Mouse (Mus musculus) stomach, embryonic 15.5 days (tissue): ENCODE results near the gene Micu1. TPM values are rescaled to one million over a fixed set of nuclear protein-coding genes. Genes with fewer than 3 reads are reported as not detected.
A peak's percentile ranks its signal among the peaks of the same experiment; 100 is the strongest.

Source experiments
- ATAC-seq: fragments of 200-750 bp; cut with Nextera tagmentation; 2 replicates; pipeline ENCODE4 v1.8.0; 2017; ENCODE audit warnings: low read depth, moderate number of reproducible peaks, moderate TSS enrichment; ENCODE audit not compliant: insufficient read depth, low FRiP score
- H3K27ac ChIP-seq: fragments of 300-500 bp; sonication (generic); 2 replicates; pipeline ENCODE4 v1.5.1; 2015; ENCODE audit warnings: mild to moderate bottlenecking, inconsistent platforms
- H3K27me3 ChIP-seq: fragments of 300-500 bp; sonication (generic); replicated peaks from 2 replicates; pipeline ENCODE4 v1.6.1; 2015; ENCODE audit warnings: inconsistent platforms
- H3K36me3 ChIP-seq: fragments of 300-500 bp; sonication (generic); 2 replicates; pipeline ENCODE4 v1.6.1; 2015; ENCODE audit warnings: inconsistent platforms
- H3K4me1 ChIP-seq: fragments of 300-500 bp; sonication (generic); 2 replicates; pipeline ENCODE4 v1.6.1; 2015; ENCODE audit warnings: inconsistent platforms
- H3K4me2 ChIP-seq: fragments of 300-500 bp; sonication (generic); 2 replicates; pipeline ENCODE4 v1.6.1; 2015; ENCODE audit warnings: mild to moderate bottlenecking, inconsistent platforms
- H3K4me3 ChIP-seq: fragments of 300-500 bp; sonication (generic); replicated peaks from 2 replicates; pipeline ENCODE4 v1.5.1; 2015; ENCODE audit warnings: inconsistent platforms
- H3K9ac ChIP-seq: fragments of 300-500 bp; sonication (generic); 2 replicates; pipeline ENCODE4 v1.6.1; 2015; ENCODE audit warnings: inconsistent platforms
- H3K9me3 ChIP-seq: fragments of 300-500 bp; sonication (generic); 2 replicates; pipeline ENCODE4 v1.6.1; 2016; ENCODE audit warnings: inconsistent platforms
- WGBS: fragments of 180-500 bp; shearing (Covaris S2); methylation state at CpG from one replicate; pipeline ENCODE4 v1.1.7; 2015; 5-methylcytosine and 5-hydroxymethylcytosine counted together
- polyA plus RNA-seq: library from polyadenylated mRNA; unstranded; fragments of >200 nt; fragmentation: Nextera tagmentation; extraction: Ambion mirVana; gene quantifications from 2 replicates; pipeline ENCODE4 v1.2.1, GENCODE M21; 2015

Micu1 gene
- polyA plus RNA-seq, 1 experiment from 2014 or later = 66.2 TPM

DNA sequence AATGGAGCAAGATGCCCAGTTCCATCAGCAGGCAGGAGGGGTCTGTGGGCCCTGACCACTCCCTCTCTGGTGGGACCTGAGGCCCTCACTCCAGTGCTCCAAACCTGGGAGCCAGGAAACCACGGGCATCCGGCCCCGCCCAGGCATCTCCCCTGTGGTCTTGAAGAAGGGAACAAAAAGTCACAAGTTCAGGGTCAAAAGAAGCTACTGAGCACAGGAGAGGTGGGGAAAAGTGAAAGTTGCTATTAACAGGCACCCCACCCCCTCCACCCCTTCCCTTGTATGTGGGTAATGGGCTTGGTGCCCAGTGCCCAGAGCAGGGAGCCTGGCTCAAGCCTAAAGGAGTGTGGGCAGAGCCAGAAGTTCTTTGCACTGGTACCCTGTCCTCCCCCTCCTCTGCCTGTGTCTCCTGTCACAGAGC is 194.6 kb downstream of the Micu1 start:
- peaks cover 39% of the 10 kb centered on the region for H3K36me3 ChIP-seq
- 0 out of 2 replicates have a peak overlapping the region, but pooled peaks have one; percentile 10 for H3K27ac ChIP-seq
- 69% methylated on average over 3 of the region's 3 CpGs for WGBS

DNA sequence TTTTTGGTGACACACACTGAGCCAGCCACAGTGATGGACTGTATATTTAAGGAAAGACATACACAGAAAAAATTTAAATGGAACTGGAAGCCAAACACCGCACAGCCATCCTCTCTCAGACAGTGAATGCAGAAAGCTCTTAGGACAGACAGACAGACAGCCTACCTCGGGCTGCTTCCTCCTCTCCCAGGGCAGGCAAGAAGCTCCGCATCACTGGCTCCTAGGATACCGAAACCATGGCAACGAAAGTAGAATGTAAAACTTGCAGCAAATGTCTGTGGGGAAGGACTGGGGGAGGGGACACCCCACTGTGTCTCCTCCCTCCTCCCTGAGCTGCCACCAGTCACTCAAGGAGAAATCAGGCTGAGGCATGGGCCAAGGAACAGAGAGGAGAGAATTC is 195.2 kb downstream of the Micu1 start:
- Histone ChIP-seq H3K27me3 (no peaks in the 10 kb centered on the region), H3K27ac (0 out of 2 replicates have a peak overlapping the region, but pooled peaks have one; percentile 10), H3K4me2 (no peak overlapping the region), H3K9ac (no peak overlapping the region), H3K4me3 (no peak overlapping the region), H3K4me1 (peaks cover 43% of the 10 kb centered on the region), H3K36me3 (peaks cover 35% of the 10 kb centered on the region), H3K9me3 (no peaks in the 10 kb centered on the region)
- 56% methylated on average over 5 of the region's 5 CpGs for WGBS
- ATAC-seq = no peak

More for the DNA sequence above, 194.6 kb downstream of the Micu1 start:
- no peak for ATAC-seq
- Histone ChIP-seq H3K27me3 (no peaks in the 10 kb centered on the region), H3K9me3 (no peaks in the 10 kb centered on the region), H3K4me2 (no peak overlapping the region), H3K9ac (no peak overlapping the region), H3K4me1 (peaks cover 37% of the 10 kb centered on the region), H3K4me3 (no peak overlapping the region)

DNA sequence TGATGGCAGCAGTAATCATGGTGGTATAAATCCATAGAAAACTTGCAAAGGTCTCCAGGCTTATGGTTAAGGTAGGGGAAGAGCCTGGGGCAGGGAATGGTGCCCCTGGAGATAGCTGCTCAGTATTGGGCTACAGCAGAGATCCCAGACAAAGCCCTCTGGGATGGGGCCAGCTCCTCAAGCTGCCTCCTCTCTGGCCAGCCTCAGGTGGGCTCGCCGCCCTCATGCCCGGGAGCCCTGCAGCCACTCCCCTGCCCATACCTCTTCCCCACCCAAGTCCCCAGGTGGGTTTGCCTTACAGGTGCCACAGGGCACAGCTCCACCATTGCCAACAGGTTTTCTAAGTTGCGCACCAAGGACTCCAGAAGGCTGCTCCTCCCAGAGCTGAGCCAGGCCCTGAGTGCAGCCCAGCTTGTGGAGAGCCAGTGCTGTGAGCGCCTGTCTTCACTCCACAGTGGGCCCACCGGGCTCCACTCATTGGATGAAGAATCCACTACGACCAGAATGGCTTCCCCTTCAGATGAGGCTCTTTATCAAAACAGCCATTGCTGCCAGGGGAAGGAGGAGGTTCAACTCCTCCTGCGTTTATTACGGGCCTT is 196.0 kb downstream of the Micu1 start:
- H3K4me3 ChIP-seq = no peak overlapping the region
- H3K36me3 ChIP-seq = peaks cover 33% of the 10 kb centered on the region
- H3K9me3 ChIP-seq = no peaks in the 10 kb centered on the region
- H3K4me1 ChIP-seq = peaks cover 50% of the 10 kb centered on the region
- no peak for ATAC-seq
- H3K27ac ChIP-seq = peak overlapping the region; percentile 94
- no peaks in the 10 kb centered on the region for H3K27me3 ChIP-seq
- 79% methylated on average over 9 of the region's 9 CpGs for WGBS
- H3K4me2 ChIP-seq = no peak overlapping the region
- no peak overlapping the region for H3K9ac ChIP-seq

DNA sequence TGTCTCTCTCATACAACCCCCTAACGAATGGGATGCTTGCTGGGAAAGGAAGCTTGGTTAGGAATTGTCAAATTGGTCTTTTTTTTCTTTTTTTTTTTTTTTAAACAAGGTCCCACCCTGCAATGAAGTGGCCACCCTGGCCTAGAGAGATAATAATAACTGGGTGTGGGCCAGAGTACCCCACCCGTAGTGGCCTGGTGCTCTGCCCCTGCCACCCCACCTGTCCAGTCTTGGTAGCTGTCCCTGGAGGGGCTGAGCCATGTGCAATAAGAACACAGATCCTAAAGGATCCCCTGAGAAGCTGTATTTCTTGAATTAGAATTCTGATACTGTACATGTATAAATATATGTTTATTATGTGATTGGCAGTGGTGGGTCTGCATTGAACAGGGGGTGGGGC is 196.7 kb downstream of the Micu1 start:
- ATAC-seq = no peak
- peak overlapping the region; percentile 94 for H3K27ac ChIP-seq
- peaks cover 56% of the 10 kb centered on the region for H3K4me1 ChIP-seq
- 48% methylated on average over 2 of the region's 2 CpGs for WGBS
- no peak overlapping the region for H3K9ac ChIP-seq
- H3K36me3 ChIP-seq = peaks cover 28% of the 10 kb centered on the region
- no peaks in the 10 kb centered on the region for H3K9me3 ChIP-seq
- H3K27me3 ChIP-seq = no peaks in the 10 kb centered on the region
- no peak overlapping the region for H3K4me3 ChIP-seq
- peak overlapping the region; percentile 42 for H3K4me2 ChIP-seq

DNA sequence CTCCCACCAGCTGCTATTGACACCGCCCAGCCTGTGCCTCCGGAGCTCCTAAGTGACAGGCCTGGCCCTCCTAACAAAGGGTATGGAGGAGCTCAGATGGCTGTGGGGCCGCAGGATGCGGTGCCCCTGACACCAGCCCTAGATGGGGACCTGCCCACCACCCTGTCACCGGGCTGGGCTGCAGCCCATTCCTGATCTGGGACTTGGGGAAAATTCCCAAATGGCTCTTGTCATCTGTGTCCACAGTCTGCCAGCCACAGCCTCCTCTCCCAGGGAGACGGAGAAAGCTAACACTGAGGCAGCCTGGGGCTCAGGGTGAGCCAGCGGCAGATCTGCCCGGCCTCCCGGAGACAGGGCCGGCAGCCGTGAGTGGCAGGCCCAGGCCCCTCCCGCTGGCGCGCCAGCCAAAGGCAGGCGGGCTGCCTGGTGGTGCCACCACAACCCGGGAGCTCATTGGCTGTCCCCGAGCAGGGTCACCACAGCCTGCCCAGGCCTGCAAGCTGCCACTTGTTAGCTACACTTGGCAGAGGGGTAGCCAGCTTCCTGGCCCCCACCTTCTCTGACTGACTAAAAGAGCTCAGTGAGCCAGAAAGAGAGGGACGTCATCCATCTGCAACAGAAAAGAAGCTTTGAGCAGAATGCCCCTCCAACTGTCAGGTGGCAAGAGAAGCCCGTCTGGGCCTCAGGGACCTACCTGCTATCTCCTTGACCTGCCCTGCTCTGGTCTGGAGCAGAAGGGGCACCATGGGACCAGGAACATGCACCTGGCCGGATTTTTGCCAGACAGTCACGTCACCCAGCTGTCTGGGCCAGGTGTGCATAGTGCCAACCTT is 197.3 kb downstream of the Micu1 start:
- WGBS = 10% methylated on average over 21 of the region's 21 CpGs

DNA sequence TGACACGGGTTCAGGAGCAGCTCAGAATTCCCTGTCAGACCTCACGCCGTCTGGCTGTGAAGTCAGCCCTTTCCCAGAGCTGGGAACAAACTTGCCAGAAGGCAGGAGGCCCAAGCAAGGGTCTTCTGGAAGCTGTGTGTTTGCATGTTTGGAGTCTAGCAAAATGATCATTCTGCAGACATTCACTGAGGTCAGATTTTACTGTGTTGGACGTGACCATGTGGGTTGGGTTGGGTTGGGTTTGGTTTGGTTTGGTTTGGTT is 197.8 kb downstream of the Micu1 start:
- Histone ChIP-seq H3K36me3 (peaks cover 23% of the 10 kb centered on the region), H3K9ac (no peak overlapping the region; the same call in 1 of the 2 replicates), H3K4me1 (peaks cover 51% of the 10 kb centered on the region), H3K27me3 (no peaks in the 10 kb centered on the region), H3K9me3 (no peaks in the 10 kb centered on the region), H3K4me2 (peak overlapping the region; percentile 42), H3K27ac (peak overlapping the region; percentile 94), H3K4me3 (no peak overlapping the region)
- WGBS = 22% methylated on average over 4 of the region's 4 CpGs
- ATAC-seq = no peak

More for the DNA sequence above, 197.3 kb downstream of the Micu1 start:
- H3K9me3 ChIP-seq = no peaks in the 10 kb centered on the region
- peak overlapping the region; percentile 42 for H3K4me2 ChIP-seq
- H3K36me3 ChIP-seq = peaks cover 23% of the 10 kb centered on the region
- H3K4me1 ChIP-seq = peaks cover 51% of the 10 kb centered on the region
- peak overlapping the region; percentile 94 for H3K27ac ChIP-seq
- H3K27me3 ChIP-seq = no peaks in the 10 kb centered on the region
- peak; percentile 94 for ATAC-seq
- H3K4me3 ChIP-seq = 0 out of 2 replicates have a peak overlapping the region, but pooled peaks have one; percentile 0
- H3K9ac ChIP-seq = no peak overlapping the region; the same call in 1 of the 2 replicates

DNA sequence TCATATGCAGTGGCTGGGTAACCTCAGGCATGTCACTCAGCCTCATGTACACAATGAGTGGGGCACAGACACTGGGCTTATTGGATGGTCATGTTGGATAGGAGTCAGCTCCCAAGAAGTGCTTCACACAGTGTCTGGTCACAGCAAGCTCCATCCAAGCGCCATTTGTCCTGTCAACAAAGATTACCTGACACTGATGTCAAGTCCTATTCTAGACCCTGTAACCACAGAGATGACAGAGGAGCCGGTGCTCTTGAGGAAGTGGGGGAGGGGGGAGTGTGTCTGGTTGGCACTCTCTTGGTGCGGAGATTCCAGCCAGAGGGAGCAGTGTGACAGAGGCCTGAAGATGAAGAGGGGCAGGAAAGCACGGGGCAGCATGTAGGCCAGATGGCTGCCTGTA is 198.7 kb downstream of the Micu1 start:
- peaks cover 17% of the 10 kb centered on the region for H3K36me3 ChIP-seq
- peak overlapping the region; percentile 94 for H3K27ac ChIP-seq
- no peak for ATAC-seq
- H3K4me2 ChIP-seq = no peak overlapping the region
- WGBS = 46% methylated on average over 4 of the region's 4 CpGs
- no peak overlapping the region for H3K4me3 ChIP-seq
- H3K27me3 ChIP-seq = no peaks in the 10 kb centered on the region
- H3K4me1 ChIP-seq = peaks cover 51% of the 10 kb centered on the region
- H3K9ac ChIP-seq = no peak overlapping the region
- H3K9me3 ChIP-seq = no peaks in the 10 kb centered on the region

DNA sequence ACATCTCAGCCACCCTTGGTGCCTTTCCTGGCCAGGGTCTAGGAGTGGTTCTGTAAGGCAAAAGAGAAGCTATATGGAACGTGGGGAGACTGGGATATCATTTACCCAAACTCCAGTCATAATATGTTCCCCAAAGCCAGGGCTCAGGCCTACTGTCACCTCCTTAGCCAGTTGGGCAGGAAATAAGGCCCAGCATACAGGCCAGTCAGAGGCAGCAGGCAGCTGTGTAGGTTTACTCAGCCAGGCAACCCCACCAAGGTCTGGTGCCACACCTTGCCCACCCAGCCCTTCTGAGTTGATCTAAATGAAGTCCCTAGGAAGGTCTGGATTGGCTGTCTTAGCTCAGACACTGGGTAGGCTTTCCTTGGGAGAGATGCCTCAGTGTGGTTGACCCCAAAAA is 199.2 kb downstream of the Micu1 start:
- no peak overlapping the region for H3K4me2 ChIP-seq
- no peaks in the 10 kb centered on the region for H3K9me3 ChIP-seq
- no peaks in the 10 kb centered on the region for H3K27me3 ChIP-seq
- peaks cover 12% of the 10 kb centered on the region for H3K36me3 ChIP-seq
- H3K4me1 ChIP-seq = peaks cover 51% of the 10 kb centered on the region
- WGBS = 85% methylated on average over 1 of the region's 1 CpGs
- no peak for ATAC-seq
- H3K27ac ChIP-seq = peak overlapping the region; percentile 94
- H3K9ac ChIP-seq = no peak overlapping the region
- H3K4me3 ChIP-seq = no peak overlapping the region

DNA sequence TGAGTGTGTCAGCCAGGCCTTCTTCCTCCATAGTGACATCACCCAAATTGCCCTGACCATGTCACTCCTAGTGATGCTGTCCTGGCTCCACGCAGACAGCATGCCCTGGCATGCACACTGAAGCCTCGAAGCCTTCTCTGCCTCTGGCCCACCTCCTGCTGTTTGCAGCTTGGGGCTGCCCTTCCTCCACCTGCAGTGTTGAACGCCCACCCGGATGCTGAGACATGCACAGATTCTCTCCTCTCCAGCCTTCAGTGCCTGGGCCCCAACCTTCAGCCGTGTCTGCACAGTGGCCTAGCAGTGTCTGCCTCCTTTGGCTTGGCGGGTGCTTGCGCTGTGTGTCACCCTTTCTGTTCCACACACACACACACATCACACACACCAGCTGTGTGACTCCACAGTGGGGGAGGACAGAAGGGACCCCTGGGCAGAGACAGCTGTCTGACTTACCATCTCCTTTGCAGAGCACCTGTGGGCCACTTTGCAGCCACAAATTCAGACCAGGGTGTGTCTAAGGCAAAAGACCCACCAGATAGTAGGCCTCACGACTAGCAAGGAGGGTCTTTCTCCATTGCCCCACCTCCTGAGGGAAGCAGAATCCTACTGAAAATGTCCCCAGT is 199.8 kb downstream of the Micu1 start:
- no peak overlapping the region for H3K4me3 ChIP-seq
- H3K9ac ChIP-seq = no peak overlapping the region
- H3K4me1 ChIP-seq = peaks cover 53% of the 10 kb centered on the region
- H3K27ac ChIP-seq = peak overlapping the region; percentile 94
- H3K9me3 ChIP-seq = no peaks in the 10 kb centered on the region
- 61% methylated on average over 8 of the region's 8 CpGs for WGBS
- no peaks in the 10 kb centered on the region for H3K27me3 ChIP-seq
- no peak overlapping the region for H3K4me2 ChIP-seq
- peaks cover 10% of the 10 kb centered on the region for H3K36me3 ChIP-seq
- ATAC-seq = no peak

DNA sequence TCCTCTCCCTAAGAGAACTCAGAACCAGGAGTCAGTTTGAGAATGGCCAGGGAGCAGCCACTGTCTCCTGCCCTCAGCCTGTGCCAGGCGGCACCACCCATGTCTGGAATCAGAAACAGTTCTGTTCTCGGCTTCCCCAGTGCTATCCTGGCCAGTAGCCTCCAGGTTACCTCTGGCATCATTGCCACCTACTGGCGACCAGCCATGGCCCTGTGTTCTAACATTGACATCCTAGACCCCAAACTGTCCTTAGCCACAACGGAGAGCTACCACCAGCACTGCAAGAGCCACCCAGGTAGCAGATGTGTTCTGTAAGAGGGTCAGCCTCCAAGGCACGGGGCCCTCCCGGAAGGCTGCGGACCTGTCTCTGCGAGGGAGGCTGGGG is 200.3 kb downstream of the Micu1 start:
- H3K27ac ChIP-seq = peak overlapping the region; percentile 94
- WGBS = 46% methylated on average over 8 of the region's 8 CpGs
- no peak overlapping the region for H3K9ac ChIP-seq
- no peak overlapping the region for H3K4me2 ChIP-seq
- peaks cover 58% of the 10 kb centered on the region for H3K4me1 ChIP-seq
- no peak overlapping the region for H3K4me3 ChIP-seq
- no peaks in the 10 kb centered on the region for H3K9me3 ChIP-seq
- ATAC-seq = no peak
- peaks cover 5% of the 10 kb centered on the region for H3K36me3 ChIP-seq
- no peaks in the 10 kb centered on the region for H3K27me3 ChIP-seq

DNA sequence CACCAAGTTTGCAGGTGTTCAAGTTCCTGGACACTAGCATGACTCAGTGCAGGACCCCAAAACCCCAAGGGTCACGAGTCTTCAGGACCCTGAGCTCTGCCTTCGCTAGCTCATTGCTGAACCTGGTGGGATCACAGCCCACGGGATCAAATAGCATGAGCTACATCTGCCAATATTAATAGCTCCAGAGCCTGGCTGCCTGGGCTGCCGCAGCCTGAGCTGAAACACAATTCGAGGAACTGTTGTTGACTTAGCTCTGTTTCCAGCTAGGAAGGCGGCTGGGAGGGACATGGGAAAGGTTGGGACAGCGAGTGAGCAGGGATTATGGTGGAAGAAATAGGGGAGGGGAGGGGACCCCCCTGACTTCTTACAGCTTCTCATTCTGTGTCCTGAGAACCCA is 200.9 kb downstream of the Micu1 start:
- Histone ChIP-seq H3K4me1 (peaks cover 61% of the 10 kb centered on the region), H3K27ac (peak overlapping the region; percentile 94), H3K4me2 (no peak overlapping the region), H3K27me3 (no peaks in the 10 kb centered on the region), H3K36me3 (peaks cover 2% of the 10 kb centered on the region; the same call in 1 of the 2 replicates), H3K9me3 (no peaks in the 10 kb centered on the region), H3K4me3 (no peak overlapping the region), H3K9ac (no peak overlapping the region)
- WGBS = 36% methylated on average over 7 of the region's 7 CpGs
- ATAC-seq = no peak

DNA sequence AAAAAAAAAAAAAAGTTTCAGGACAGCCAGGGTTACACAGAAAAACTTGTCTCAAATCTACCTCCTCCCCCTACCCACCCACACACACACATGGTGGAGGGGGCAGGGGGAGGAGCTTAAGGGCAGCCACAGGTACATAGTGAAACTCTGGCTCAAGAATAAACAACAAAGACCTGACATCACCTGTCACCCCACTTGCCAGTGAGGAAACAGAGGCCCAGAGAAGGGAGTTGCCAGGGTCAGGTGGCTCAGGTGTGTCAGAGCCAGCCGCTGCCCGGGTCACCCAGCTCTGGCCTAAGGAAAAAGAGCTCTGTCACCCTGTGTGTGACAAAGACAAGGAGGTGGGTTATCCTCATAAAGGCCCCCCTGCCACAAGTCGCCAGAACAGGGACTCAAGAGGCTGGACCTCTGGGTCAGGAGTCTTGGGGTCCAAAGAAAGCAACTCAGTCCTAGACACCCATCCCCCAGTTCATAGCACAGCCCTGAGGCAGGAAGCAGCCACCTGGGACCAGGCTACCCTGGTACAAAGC is 204.9 kb downstream of the Micu1 start:
- peak; percentile 40; the same call in 1 of the 2 replicates for ATAC-seq
- Histone ChIP-seq H3K27ac (peak overlapping the region; percentile 92), H3K9me3 (no peaks in the 10 kb centered on the region), H3K4me3 (no peak overlapping the region), H3K4me1 (peaks cover 60% of the 10 kb centered on the region), H3K27me3 (no peaks in the 10 kb centered on the region), H3K9ac (no peak overlapping the region), H3K36me3 (no peaks in the 10 kb centered on the region), H3K4me2 (no peak overlapping the region)
- WGBS = 37% methylated on average over 3 of the region's 3 CpGs
